Mouse (Mus musculus) monocyte, adult 5-6 weeks (primary cell): ENCODE data around the gene Speer4e. TPM values are rescaled to one million over a fixed set of nuclear protein-coding genes. Genes with fewer than 3 reads are reported as not detected.
"Not testable (repeated sequence)": the region's sequence is repeated elsewhere in the genome, so short reads cannot be mapped to it uniquely, and the experiment has no call there.

Experiments
- ATAC-seq: fragments of 153-309, 156-312 bp; replicated peaks from 2 replicates; pipeline ENCODE4 v1.8.0; 2017; ENCODE audit warnings: mild to moderate bottlenecking; ENCODE audit not compliant: low TSS enrichment, insufficient number of reproducible peaks, severe bottlenecking, poor library complexity, low FRiP score
- total RNA-seq: library from RNA; stranded (forward); fragments of 200-1000, 200-491, 200-594 nt; gene quantifications from 3 replicates; pipeline ENCODE4 v1.2.3, GENCODE M21; 2017

Speer4e gene
- total RNA-seq, 1 experiment from 2014 or later = not detected

DNA sequence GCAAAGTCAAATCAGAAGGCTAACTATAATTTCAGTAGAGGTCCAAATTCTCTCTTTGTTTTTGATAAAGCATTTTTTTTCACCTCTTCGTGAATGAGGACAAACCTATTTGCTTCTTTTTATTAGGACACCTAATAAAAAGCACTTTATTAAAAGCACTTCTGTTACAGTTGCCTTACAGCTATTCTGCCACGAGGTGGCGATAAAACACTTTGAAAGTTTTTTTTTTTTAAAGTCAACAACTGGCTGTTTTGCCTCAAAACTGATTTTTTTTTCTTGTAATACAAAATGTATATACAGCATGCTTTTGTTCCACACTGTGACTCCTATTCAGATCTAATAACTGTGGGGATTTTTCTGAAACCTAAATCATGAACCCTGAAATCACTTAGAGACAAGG lies 34.7 kb downstream of the Speer4e start:
- ATAC-seq = not testable (repeated sequence)

GRCm38 (mm10) chr5:14892242-14892641 lies 46.0 kb downstream of the Speer4e start:
- no peak for ATAC-seq

DNA sequence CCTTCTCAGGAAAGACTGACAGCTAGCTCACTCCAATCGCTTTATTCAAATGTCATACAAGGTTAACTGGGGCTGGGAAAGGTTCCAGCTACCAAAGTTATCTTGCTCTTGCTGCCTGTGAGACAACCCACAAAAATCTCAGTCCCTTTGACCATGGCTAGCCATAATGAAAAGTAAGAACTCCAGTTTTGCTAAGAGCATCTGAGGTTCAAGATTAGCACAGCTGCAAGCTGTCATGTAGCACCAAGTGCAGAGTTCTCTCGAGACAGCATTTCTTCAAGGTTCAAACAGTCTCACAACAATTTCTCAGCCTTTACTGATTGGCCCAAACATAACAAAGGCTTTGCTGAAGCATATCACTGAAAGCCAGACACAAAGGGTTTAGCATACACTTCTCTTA lies 52.9 kb downstream of the Speer4e start:
- ATAC-seq = not testable (repeated sequence)

Other genes starting within 250 kb of the Speer4e start
- not detected in 3 replicates for gene Gm9758, start 23.5 kb downstream of the Speer4e start, total RNA-seq
- gene Gm10354, start 40.5 kb upstream of the Speer4e start, total RNA-seq = not detected in 3 replicates
- not detected in 3 replicates for gene Gm17019, start 94.6 kb upstream of the Speer4e start, total RNA-seq